Mouse (Mus musculus) thymus, postnatal 14 days (tissue): ENCODE measurements around the gene Herc6.

Experiments used
- DNase-seq: peaks from one replicate; pipeline ENCODE4 v3.0.0; 2021

Gene Herc6

DNA sequence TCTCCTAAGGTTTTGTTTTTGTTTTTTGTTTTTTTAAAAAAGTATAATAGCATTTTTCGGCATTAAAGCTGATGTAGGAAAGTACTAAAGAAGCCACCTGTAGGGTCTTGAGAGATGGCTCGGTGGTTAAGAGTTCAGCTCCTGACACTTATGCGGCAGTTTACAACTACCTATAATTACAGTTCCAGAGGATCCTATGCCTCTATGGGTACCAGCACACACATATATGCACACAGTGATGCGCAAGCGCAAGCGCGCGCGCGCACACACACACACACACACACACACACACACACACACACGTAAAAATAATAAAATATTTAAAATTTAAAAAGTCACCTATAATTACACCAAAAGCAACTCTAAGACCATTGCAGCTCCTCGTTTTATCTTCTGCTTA lies 795 bp downstream of the Herc6 start:
- DNase-seq: peak; percentile 8

DNA sequence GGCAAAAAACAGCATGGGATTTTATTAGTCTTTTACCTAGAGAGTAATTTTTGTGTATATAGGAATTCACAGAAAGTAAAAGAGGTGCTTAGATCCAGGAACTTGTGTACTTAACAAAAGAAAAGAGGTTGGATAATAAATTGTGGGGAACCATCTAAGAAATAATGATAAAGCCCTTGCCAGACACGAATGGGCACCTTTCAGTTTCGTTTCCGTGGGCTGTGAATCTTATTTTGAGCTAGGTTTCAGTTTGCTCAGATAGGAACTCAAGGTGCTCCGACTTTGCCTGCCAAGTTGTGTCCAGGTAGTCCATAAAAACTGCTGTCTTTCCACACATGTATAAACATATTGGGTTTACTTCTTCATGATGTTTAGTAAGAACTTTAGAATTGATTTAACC lies 1.6 kb downstream of the Herc6 start:
- peak; percentile 31 for DNase-seq

DNA sequence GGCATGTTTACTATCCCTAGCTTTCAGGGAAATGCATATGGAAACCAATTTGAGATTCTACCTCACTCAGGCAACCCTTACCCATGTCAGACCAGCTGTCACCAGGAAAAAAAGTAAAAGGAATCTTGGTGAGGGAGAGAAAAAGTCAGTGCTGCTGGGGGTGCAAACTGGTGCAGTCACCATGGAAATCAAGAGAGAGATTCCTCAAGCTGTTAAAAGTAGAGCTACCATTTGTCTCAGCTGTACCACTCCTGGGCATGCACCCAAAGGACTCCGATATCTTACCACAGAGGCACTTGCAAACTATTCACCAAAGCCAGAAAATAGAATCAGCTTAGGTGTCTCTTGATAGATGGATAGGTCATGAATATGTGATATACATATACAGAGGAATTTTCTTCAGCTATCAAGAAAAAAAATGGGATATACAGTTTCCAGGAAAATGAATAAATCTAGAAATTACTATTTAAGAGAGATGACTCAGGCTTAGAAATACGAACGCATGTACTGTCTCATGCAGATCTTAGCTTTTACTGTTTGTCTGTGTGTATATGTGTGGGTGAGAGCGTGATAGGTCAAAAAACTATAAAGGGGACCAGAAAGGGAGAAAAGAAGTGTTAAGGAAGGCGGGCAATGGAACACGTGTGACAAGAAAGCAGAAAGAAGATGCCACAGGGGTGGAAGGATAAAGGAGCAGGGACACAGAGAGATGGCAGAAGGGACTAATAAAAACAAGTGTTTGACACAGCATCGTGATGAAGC lies 24.9 kb downstream of the Herc6 start:
- no peak for DNase-seq

DNA sequence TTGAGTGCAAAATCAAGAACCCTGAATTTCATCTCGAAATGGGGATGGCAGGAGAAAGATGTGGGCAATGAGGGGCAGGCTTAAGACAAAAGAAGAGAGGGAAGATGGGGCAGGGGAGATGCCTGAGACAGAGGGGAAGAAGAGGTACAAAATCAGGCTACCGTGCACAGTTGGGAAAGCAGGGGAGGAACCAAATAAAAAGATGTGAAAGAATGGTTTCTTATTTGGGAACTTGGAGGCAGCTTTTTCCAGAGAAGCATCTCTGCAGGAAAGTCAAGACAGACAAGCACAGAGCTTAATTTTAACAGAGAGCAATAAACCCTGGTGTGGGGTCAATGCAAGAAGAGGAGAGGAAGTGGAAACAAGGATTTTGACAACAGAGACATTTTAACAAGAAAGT lies 27.2 kb downstream of the Herc6 start:
- no peak for DNase-seq

DNA sequence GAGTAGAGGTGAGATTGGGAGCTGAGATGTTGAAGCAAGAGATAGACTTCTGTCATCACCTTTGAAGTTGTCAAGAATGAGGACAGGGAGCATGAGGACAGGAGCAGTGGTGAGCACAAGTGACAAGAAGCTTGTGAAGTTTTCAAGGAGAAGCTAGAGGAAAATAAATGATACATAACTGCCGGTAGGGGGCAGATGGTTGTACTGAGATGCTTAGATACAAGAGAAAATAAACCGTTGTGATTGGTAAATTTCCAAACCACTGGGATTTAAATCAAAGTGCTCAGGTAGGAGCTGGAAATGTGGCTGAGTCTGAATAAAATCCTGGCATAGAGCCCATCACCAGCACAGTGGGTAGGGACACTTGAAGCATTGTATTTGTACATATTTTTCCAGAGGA lies 28.8 kb downstream of the Herc6 start:
- DNase-seq: no peak

DNA sequence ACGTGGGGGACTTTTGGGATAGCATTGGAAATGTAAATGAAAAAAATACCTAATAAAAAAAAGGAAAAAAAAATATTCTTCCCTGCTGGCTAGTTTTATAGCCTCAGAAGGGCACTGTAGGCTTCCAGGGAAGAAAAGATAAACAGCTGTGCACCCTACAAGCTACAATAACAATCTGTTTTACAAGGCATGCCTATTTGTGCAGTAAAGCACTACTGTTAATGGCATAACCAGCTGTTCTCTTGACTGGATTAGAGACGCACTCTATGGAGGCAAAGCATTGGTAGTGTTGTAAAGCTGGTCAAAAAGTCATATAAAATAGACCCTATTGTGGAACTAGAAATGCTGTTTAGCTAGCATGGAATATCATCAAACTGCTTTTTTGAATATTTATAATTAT lies 35.0 kb downstream of the Herc6 start:
- no peak for DNase-seq

DNA sequence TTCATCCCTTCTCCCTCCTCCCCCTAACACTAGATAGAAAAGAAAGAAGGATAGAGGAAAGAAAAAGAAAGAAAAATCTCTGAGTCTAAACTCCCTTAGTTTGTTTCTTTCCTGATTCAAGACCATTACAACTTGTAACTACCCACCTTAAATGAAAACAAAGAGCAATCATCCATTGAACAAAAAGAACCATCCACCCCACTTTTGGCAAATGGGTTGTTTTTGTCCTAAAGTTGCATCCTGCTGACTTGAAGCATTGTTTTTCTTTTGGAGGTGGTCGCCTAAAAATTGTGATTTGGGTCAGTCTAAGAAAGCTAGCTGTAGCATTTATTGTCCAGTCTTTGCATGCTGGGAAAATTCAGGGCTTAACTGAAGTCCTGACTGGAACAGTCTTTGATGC lies 58.7 kb downstream of the Herc6 start:
- no peak for DNase-seq

DNA sequence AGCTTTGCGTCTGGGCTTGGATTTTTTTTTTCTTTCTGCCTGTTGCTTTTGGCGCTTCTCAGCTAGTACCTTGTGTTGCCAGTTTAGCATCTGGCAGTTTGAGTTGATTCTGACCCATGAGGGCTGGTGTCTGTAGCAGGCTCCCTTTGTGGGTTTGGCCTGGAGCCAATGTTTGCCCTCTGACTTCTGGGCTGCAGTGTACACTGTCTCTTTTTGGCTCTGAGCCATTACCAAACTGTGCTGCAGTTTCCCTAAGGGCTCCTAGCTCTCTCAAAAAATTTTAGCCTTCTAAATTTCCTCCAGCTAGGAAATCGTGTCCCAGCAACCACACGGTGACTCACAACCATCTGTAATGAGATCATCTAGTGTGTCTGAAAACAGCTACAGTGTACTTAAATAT lies 61.0 kb downstream of the Herc6 start:
- no peak for DNase-seq

DNA sequence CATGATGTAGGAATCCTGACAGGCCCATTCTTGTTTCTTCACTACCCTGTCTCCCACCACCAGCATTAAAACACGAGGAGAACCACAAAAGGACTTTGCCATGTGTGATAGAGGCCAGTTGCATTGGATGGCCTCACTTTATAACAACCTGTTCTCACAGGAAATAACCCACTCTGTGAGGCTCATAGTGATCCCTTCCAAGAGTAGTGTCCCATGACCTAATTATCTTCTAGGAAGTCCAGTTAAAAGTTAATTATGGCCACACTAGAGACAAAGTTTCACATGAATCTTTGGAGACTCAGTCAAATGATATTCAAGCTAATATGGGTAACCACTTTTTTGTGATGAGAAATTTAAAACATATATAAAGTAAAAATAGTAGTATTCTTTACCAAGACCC lies 66.5 kb downstream of the Herc6 start:
- no peak for DNase-seq

DNA sequence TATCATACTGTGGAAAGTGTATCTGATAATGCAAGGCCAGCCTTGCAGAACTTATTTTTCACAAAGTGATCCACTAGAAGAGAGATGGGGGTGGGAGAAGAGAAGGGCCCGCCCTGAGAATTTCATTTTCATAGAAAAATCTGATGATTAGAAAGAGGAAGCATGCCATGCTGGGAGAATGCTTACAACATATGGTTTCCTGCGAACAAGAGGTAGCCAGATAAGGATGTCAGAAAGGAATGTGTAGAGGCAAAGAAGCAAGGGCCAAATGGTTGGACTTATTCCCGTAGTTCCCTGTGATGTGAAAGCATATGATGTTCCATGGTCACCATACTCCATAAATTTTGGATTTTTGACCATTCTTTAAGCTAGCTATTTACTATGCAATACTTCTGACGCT lies 80.5 kb downstream of the Herc6 start:
- no peak for DNase-seq

DNA sequence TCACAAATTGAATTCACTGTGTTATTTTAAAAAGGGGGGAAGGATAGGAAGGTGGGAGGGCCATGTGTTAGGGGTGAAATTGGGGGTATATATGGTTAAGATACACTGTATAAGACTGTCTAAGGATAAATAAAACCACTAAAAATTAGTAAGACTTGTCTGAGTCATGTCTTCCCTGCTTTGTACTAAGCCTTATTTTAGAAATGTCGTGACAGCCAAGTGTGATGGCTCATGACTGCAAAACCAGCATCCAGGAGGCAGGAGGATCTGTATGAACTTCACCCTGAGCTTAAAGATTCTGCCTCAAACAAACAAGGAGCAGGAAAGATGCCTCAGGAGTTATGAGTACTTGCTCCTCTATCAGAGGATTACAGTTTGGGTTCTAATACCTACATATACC lies 103.4 kb downstream of the Herc6 start:
- no peak for DNase-seq

DNA sequence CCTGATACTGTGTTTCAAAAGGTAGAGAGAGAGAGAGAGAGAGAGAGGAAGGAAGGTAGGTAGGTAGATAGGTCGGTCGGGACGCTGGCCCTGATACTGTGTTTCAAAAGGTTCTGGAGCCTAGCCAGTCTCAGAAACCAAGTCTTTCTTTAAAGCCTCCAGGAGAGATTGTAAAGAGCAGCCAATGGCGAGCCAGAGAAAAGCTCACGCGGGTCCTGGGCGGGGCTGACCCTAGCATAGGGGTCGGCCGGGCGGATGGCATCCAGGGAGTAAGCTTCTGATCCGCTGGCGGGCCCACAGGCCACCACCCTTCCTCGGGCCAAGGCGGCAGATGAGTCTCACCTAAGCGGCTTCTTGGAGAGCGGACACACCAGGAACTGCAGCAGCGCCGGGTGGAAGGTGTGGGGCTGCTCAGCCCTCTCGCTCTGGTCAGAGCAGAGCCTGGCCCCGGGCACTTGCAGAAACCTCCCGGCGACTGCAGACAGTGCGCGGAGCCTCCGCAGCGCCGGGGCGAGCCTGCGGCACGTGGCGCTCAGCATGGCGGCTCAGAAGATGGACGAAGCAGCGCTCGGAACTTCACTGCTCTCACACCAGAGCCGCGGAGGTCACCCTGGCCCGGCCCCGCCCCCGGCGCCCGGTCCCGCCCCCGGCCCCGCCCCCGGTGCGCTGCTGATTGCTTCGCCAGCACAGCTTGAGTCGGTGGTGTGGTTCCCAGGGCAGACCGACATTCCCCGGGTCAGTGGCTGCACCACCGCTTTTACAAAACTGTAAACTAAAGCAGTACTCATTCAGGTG lies 110.9 kb downstream of the Herc6 start, which contains the start of gene Pyurf:
TSS of gene Pyurf (minus strand) at position 612 of the 795 bp plus-strand sequence.
- peak; percentile 89 for DNase-seq

DNA sequence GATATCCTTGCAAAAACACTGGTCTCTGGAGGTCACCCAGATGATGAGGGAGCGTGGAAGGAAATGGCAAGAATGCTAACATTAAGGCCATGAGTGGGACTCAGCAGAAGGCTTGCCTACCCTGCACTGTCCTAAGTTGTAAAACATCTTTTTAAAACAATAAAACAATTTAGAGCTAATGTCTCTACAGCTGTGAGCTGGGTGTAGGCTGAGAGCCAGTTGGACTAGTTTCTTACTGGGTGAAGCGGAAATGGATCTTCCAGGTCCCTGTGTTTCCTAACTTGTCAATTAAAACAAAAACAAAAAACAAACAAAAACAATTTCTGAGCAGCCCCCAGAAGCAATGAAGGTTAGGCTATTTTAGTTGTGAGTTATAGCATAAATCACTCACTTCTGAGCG lies 112.3 kb downstream of the Herc6 start:
- no peak for DNase-seq

DNA sequence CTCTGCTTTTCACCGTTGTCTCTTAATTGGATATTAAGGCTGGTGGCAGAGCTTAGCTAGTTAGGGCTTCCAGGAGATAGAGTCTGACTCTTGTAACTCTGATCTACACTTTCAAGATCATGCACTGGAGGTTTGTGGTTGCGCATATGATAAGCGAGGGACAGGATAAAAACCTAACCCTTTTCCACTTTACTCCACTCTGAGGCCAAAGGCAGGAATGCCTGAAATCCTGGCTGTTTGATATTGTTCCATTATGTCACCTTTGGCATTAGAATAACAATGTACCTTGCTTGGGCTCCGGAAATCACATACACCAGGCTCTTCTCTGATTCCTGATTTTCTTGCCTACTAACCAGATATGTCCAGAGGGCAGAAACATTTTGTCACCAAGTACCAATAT lies 120.9 kb downstream of the Herc6 start:
- no peak for DNase-seq

DNA sequence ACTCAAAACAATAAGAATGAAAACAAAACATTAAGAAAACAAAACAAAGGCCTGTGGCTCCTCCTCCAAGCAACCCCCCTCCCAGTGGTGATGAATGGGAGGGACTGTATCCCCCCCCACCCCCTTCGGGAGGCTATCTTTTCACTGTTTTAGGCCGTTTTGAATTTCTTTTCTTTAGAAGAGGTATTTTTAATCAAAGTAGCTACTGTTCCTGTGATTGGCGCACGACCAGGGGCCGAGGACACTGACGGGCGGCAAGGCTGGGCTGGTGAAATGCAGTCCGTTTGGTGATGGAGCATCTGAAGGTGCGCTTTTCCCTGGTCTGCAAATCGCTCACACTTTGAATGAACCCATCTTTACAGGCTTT lies 121.6 kb downstream of the Herc6 start, which contains the start of gene Lancl2:
TSS of gene Lancl2 (plus strand) at position 165 of the 367 bp plus-strand sequence.
- peak; percentile 37 for DNase-seq

DNA sequence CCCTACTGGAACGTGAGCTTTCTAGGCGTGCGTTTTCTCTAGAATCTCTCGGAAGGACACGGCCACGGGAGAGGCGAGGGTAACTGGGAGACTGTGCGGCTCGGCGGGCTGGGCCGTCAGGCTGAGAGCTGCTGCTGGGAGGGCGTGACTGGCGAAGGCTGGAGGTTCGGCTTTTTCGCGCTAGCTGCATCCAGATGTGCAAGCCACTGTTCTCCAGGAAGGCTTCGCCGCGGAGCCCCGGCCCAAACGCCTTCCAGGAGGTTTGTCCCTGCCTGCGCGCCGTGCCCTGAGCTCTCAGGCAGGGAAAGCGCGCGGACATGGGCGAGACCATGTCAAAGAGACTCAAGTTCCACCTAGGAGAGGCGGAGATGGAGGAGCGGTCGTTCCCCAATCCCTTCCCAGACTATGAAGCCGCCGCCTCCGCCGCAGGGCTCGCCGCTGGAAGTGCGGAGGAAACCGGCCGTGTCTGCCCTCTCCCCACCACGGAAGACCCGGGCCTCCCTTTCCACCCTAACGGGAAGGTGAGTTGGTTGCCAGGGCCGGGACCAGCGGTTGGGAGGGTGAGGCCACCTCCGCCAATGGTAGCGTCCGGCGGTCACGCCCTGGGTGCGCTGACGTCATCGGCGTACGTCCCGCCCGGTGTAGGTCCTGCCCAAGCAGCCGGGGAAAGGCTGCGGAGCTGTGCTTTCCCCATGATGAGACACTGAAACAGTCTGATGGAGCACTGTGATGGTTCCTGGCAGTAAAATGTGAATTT lies 122.1 kb downstream of the Herc6 start:
- DNase-seq: peak; percentile 95

DNA sequence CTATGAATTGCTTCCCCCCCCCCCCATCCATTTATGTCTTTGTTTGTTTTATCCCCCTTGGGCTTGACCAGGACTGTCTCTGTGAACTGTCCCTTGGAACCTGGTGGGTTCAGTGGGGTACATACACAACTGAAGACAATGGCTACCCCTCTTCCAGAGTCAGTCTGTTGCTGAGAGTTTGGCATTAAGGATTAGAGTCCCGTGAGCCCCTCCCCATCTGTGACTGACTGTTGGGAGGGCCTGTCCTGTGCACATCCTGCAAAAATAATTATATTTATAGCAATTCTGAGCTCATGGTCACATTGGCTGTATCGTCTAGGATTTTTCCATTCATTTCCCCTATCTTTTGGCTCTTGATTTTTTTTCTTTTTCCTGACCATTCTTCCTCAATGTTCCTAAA lies 122.9 kb downstream of the Herc6 start:
- DNase-seq: no peak

DNA sequence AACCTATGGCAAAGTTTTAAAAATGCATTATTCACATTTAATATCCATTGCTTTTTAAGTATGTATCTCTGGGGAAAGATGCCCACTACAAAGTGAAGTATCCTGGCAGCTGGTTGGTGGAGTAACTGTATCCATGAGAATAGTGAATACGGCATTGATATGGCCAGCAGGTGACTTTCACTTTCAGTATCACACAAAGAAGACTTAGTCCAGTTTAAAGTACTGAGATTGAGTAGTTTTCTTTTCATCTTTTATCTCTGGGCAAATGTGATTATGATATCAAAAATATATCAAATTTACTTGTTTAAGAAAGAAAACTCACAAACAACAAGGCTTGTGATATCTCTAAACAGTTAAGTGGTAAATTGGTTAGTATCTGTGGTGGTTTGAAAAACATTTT lies 125.9 kb downstream of the Herc6 start:
- no peak for DNase-seq

DNA sequence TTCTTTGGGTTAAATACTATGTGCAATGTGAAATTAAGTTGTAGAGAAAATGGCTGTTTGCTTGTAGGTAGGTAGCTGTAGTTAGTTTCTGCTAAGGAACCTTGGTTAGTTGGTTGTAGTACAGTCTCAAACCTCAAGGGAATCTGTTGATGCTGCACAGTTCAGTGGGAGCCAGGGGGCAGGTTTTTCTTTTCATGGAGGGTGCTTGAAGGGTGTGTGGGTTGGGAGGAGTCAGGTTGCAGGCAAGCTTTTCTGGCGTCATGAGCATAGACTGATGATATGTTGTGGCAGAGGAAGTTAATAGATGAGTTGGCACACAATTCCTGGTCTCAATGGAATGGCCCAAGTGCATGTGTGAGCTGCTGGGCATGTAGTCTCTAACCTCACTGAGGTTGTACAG lies 130.9 kb downstream of the Herc6 start:
- no peak for DNase-seq
